Mouse (Mus musculus): Measurements from ENCODE around the gene Gm42420.

DNA sequence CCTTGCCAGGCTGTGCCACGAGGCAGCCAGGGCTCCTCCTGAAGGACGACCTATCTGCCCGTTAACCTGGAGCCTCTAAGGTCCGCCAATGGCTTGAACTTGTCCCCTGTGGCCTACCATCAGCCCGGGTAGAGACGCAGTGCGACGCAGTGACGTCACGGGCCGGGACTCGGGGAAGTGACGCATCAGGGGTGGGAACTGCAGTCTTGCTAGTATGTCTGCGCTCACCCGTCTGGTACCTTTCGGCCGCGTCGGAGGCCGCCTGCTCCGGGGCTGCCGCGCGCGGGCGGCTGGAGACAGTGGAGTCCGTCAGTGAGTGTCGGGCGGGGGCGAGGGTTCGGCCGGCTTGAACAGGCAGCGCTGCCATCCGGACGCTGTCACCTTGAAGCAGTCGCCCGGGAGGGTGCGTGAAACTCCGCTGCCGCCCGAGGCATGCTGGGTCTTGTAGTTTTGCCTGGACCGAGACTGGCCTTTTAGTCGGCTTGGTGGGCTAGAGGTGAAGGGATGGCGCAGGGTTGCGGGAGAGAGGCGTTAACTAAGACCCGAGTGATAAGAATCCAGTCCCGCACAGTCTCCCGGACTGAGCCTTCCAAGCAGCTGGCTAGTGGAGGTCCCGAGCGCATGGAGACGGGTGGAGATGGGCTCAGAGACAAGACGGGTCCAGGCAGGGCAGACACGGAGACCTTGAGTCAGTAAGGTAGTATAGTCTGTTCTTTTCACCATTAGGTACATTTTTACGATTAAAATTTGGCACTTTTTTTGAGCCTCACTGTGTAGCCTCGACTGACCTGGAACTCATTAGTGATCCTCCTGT lies 7.1 kb downstream of the Gm42420 start, which contains the start of gene Ndufb2:
- no peak for TF ChIP-seq PAX5 (IDR thresholded peaks at IDR 0.05; ENCODE audit: low read length)
- TF ChIP-seq BHLHE40 (IDR thresholded peaks at IDR 0.05; ENCODE audit: low read depth, low read length): no peak; the same call in 1 of the 2 replicates
- no peak for TF ChIP-seq CTCF (conservative IDR thresholded peaks at IDR 0.05 in 1 of 2, IDR thresholded peaks at IDR 0.05 in 1 of 2; ENCODE audit: low read depth in 2 of 2, low read length in 2 of 2)
- TF ChIP-seq GABPA (IDR thresholded peaks at IDR 0.05; ENCODE audit: insufficient replicate concordance, low read depth, low read length): peak; percentile 75
- TF ChIP-seq POLR2A (IDR thresholded peaks at IDR 0.05; ENCODE audit: low read depth, low read length): peak; percentile 90
- TF ChIP-seq ZKSCAN1 (IDR thresholded peaks at IDR 0.05; ENCODE audit: borderline replicate concordance, low read depth, low read length): no peak
- TF ChIP-seq JUND (conservative IDR thresholded peaks at IDR 0.05; ENCODE audit: low read depth, low read length): no peak
- TF ChIP-seq E2F4 (IDR thresholded peaks at IDR 0.05; ENCODE audit: insufficient replicate concordance, low read depth, low read length): no peak
- peak; percentile 63 for TF ChIP-seq CHD2 (IDR thresholded peaks at IDR 0.05; ENCODE audit: low read length)
